Mouse (Mus musculus) liver, embryonic 16.5 days (tissue): ENCODE measurements around the gene Rnasel. TPM values are rescaled to one million over a fixed set of nuclear protein-coding genes. Genes with fewer than 3 reads are reported as not detected.
A peak's percentile ranks its signal among the peaks of the same experiment; 100 is the strongest.

ENCODE experiments used
- ATAC-seq: fragments of 200-750 bp; cut with Nextera tagmentation; 2 replicates; pipeline ENCODE4 v1.8.0; 2017; ENCODE audit warnings: low read depth, mild to moderate bottlenecking, moderate number of reproducible peaks, moderate library complexity
- H3K27ac ChIP-seq: fragments of 300-500 bp; sonication (generic); 2 replicates; pipeline ENCODE4 v1.5.1; 2014; ENCODE audit warnings: mild to moderate bottlenecking, low read length
- H3K27me3 ChIP-seq: fragments of 300-500 bp; sonication (generic); 2 replicates; pipeline ENCODE4 v1.6.1; 2014; ENCODE audit warnings: low read depth, low read length, mixed read lengths; ENCODE audit not compliant: control insufficient read depth, insufficient read depth
- H3K36me3 ChIP-seq: fragments of 300-500 bp; sonication (generic); 2 replicates; pipeline ENCODE4 v1.6.1; 2014; ENCODE audit warnings: mild to moderate bottlenecking; ENCODE audit not compliant: control insufficient read depth, insufficient read depth
- H3K4me1 ChIP-seq: fragments of 300-500 bp; sonication (generic); 2 replicates; pipeline ENCODE4 v1.6.1; 2014; ENCODE audit warnings: low read depth, low read length, mixed read lengths; ENCODE audit not compliant: control insufficient read depth
- H3K4me2 ChIP-seq: fragments of 300-500 bp; sonication (generic); 2 replicates; pipeline ENCODE4 v1.6.1; 2014; ENCODE audit warnings: low read depth, low read length, mixed read lengths
- H3K4me3 ChIP-seq: fragments of 300-500 bp; sonication (generic); 2 replicates; pipeline ENCODE4 v1.5.1; 2014; ENCODE audit warnings: low read depth, mild to moderate bottlenecking, low read length
- H3K9ac ChIP-seq: fragments of 300-500 bp; sonication (generic); 2 replicates; pipeline ENCODE4 v1.6.1; 2014; ENCODE audit warnings: low read depth, low read length
- H3K9me3 ChIP-seq: fragments of 300-500 bp; sonication (generic); replicated peaks from 2 replicates; pipeline ENCODE4 v1.6.1; 2016; ENCODE audit warnings: low read length; ENCODE audit not compliant: control insufficient read depth
- WGBS: fragments of 180-500 bp; shearing (Covaris S2); extraction: QIAGEN DNeasy Blood & Tissue Kit; methylation state at CpG from one replicate; pipeline ENCODE4 v1.1.7; 2014; ENCODE audit not compliant: insufficient replicate concordance; 5-methylcytosine and 5-hydroxymethylcytosine counted together
- polyA plus RNA-seq: library from polyadenylated mRNA; unstranded; fragments of >200 nt; fragmentation: Nextera tagmentation; extraction: Ambion mirVana; gene quantifications from 2 replicates; pipeline ENCODE4 v1.2.1, GENCODE M21; 2015

Gene Rnasel
- polyA plus RNA-seq, 1 experiment from 2014 or later = 29.1 TPM

GRCm38 (mm10) chr1:153729806-153730205 lies 19.4 kb upstream of the Rnasel start:
- Histone ChIP-seq H3K4me3 (no peak overlapping the region), H3K4me1 (no peaks in the 10 kb centered on the region), H3K27ac (no peak overlapping the region), H3K36me3 (no peaks in the 10 kb centered on the region), H3K27me3 (no peaks in the 10 kb centered on the region), H3K9me3 (no peaks in the 10 kb centered on the region), H3K9ac (no peak overlapping the region), H3K4me2 (no peak overlapping the region)
- ATAC-seq = no peak
- 25% methylated on average over 2 of the region's 2 CpGs for WGBS

GRCm38 (mm10) chr1:153730671-153731070 lies 18.6 kb upstream of the Rnasel start:
- Histone ChIP-seq H3K4me3 (no peak overlapping the region), H3K27me3 (no peaks in the 10 kb centered on the region), H3K4me2 (no peak overlapping the region), H3K9me3 (no peaks in the 10 kb centered on the region), H3K9ac (no peak overlapping the region), H3K36me3 (no peaks in the 10 kb centered on the region), H3K27ac (no peak overlapping the region), H3K4me1 (no peaks in the 10 kb centered on the region)
- WGBS = 41% methylated on average over 3 of the region's 3 CpGs
- ATAC-seq = no peak

- H3K9me3 ChIP-seq = no peaks in the 10 kb centered on the region
- H3K27ac ChIP-seq = no peak overlapping the region
- H3K4me2 ChIP-seq = no peak overlapping the region
- H3K4me1 ChIP-seq = no peaks in the 10 kb centered on the region
- H3K36me3 ChIP-seq = no peaks in the 10 kb centered on the region
- WGBS = 62% methylated on average over 9 of the region's 9 CpGs
- H3K9ac ChIP-seq = no peak overlapping the region
- H3K4me3 ChIP-seq = no peak overlapping the region
- ATAC-seq = no peak
- H3K27me3 ChIP-seq = no peaks in the 10 kb centered on the region
Measured at GRCm38 (mm10) chr1:153733181-153733580, 16.0 kb upstream of the Rnasel start.

GRCm38 (mm10) chr1:153734866-153735265 lies 14.4 kb upstream of the Rnasel start:
- no peaks in the 10 kb centered on the region for H3K9me3 ChIP-seq
- peaks cover 15% of the 10 kb centered on the region for H3K27me3 ChIP-seq
- no peak overlapping the region for H3K9ac ChIP-seq
- H3K4me1 ChIP-seq = no peaks in the 10 kb centered on the region
- 57% methylated on average over 4 of the region's 4 CpGs for WGBS
- H3K4me2 ChIP-seq = no peak overlapping the region
- no peak overlapping the region for H3K4me3 ChIP-seq
- ATAC-seq = no peak
- no peaks in the 10 kb centered on the region for H3K36me3 ChIP-seq
- H3K27ac ChIP-seq = no peak overlapping the region

GRCm38 (mm10) chr1:153736096-153736495 lies 13.1 kb upstream of the Rnasel start:
- Histone ChIP-seq H3K27ac (no peak overlapping the region), H3K9me3 (no peaks in the 10 kb centered on the region), H3K27me3 (peaks cover 27% of the 10 kb centered on the region), H3K4me1 (no peaks in the 10 kb centered on the region), H3K9ac (no peak overlapping the region), H3K4me2 (no peak overlapping the region), H3K4me3 (no peak overlapping the region), H3K36me3 (no peaks in the 10 kb centered on the region)
- ATAC-seq = no peak
- 46% methylated on average over 6 of the region's 6 CpGs for WGBS

- 50% methylated on average over 9 of the region's 9 CpGs for WGBS
- Histone ChIP-seq H3K36me3 (no peaks in the 10 kb centered on the region), H3K27me3 (peaks cover 36% of the 10 kb centered on the region), H3K9ac (no peak overlapping the region), H3K4me1 (no peaks in the 10 kb centered on the region), H3K4me2 (no peak overlapping the region), H3K27ac (no peak overlapping the region), H3K9me3 (no peaks in the 10 kb centered on the region), H3K4me3 (no peak overlapping the region)
- ATAC-seq = no peak
Measured at GRCm38 (mm10) chr1:153737101-153738085, 11.8 kb upstream of the Rnasel start.

GRCm38 (mm10) chr1:153739437-153740015 lies 9.7 kb upstream of the Rnasel start:
- ATAC-seq = no peak

GRCm38 (mm10) chr1:153740145-153740544 lies 9.1 kb upstream of the Rnasel start, which contains the start of gene Rgs16:
Gene Rgs16 (plus strand): TSS chr1:153740349.
- under 1% methylated on average over 28 of the region's 28 CpGs for WGBS
- no peaks in the 10 kb centered on the region for H3K36me3 ChIP-seq
- H3K27me3 ChIP-seq = peaks cover 36% of the 10 kb centered on the region
- no peaks in the 10 kb centered on the region for H3K9me3 ChIP-seq
- peak within 1 kb of the TSS; percentile 43 for H3K4me3 ChIP-seq
- peak; percentile 72 for ATAC-seq
- H3K4me2 ChIP-seq = peak within 1 kb of the TSS; percentile 50
- H3K27ac ChIP-seq = no peak within 1 kb of the TSS
- no peaks in the 10 kb centered on the region for H3K4me1 ChIP-seq
- H3K9ac ChIP-seq = peak within 1 kb of the TSS; percentile 49

More at GRCm38 (mm10) chr1:153739437-153740015, 9.7 kb upstream of the Rnasel start:
- Histone ChIP-seq H3K9me3 (no peaks in the 10 kb centered on the region), H3K4me1 (no peaks in the 10 kb centered on the region), H3K36me3 (no peaks in the 10 kb centered on the region), H3K27ac (no peak overlapping the region), H3K4me3 (peak overlapping the region; percentile 43; the same call in 1 of the 2 replicates), H3K4me2 (peak overlapping the region; percentile 50), H3K27me3 (peaks cover 36% of the 10 kb centered on the region), H3K9ac (no peak overlapping the region)
- 16% methylated on average over 13 of the region's 13 CpGs for whole genome bisulfite sequencing
